Mouse (Mus musculus): ENCODE measurements at regions not wholly inside any gene's neighbourhood (a gene's known extent, or its start where the extent isn't known, plus 50 kb on each side); places are given as distances from the start of the nearest gene placed in this dataset.
"Not testable (repeated sequence)": the region's sequence is repeated elsewhere in the genome, so short reads cannot be mapped to it uniquely, and the experiment has no call there.

- TF ChIP-seq EP300 (IDR thresholded peaks at IDR 0.05; ENCODE audit: insufficient read depth, low read depth, low read length) = no peak
- no peak for TF ChIP-seq CTCF (IDR thresholded peaks at IDR 0.05; ENCODE audit: low read depth, low read length)
- no peak for TF ChIP-seq POLR2A (IDR thresholded peaks at IDR 0.05; ENCODE audit: insufficient read depth, low read length)
- Histone ChIP-seq H3K27me3 (ENCODE audit: control insufficient read depth, insufficient read depth, low read length, poor library complexity, severe bottlenecking) (no peaks in the 10 kb centered on the region), H3K27ac (ENCODE audit: insufficient read depth, low read length) (no peak overlapping the region), H3K36me3 (ENCODE audit: control insufficient read depth, insufficient read depth, low read length, poor library complexity, severe bottlenecking) (no peaks in the 10 kb centered on the region), H3K9ac (ENCODE audit: low read depth, poor library complexity, severe bottlenecking) (no peak overlapping the region), H3K4me1 (ENCODE audit: control insufficient read depth, insufficient read depth, low read length) (no peaks in the 10 kb centered on the region), H3K4me3 (ENCODE audit: low read depth, low read length) (no peak overlapping the region), H3K9me3 (replicated peaks; ENCODE audit: control insufficient read depth, insufficient read depth, low read length, poor library complexity, severe bottlenecking) (no peaks in the 10 kb centered on the region; the same call in 1 of the 2 replicates)
Measured at GRCm38 (mm10) chr11:12545771-12546170, 81.0 kb upstream of the Cobl start.

- H3K4me1 ChIP-seq (ENCODE audit: control insufficient read depth, insufficient read depth, low read length) = no peaks in the 10 kb centered on the region
- H3K9me3 ChIP-seq (replicated peaks; ENCODE audit: control insufficient read depth, insufficient read depth, low read length, poor library complexity, severe bottlenecking) = no peaks in the 10 kb centered on the region; the same call in 1 of the 2 replicates
- no peaks in the 10 kb centered on the region for H3K36me3 ChIP-seq (ENCODE audit: control insufficient read depth, insufficient read depth, low read length, poor library complexity, severe bottlenecking)
- no peak for TF ChIP-seq EP300 (IDR thresholded peaks at IDR 0.05; ENCODE audit: insufficient read depth, low read depth, low read length)
- no peak for TF ChIP-seq CTCF (IDR thresholded peaks at IDR 0.05; ENCODE audit: low read depth, low read length)
- TF ChIP-seq POLR2A (IDR thresholded peaks at IDR 0.05; ENCODE audit: insufficient read depth, low read length) = no peak
- no peak overlapping the region for H3K4me3 ChIP-seq (ENCODE audit: low read depth, low read length)
- no peaks in the 10 kb centered on the region for H3K27me3 ChIP-seq (ENCODE audit: control insufficient read depth, insufficient read depth, low read length, poor library complexity, severe bottlenecking)
- H3K9ac ChIP-seq (ENCODE audit: low read depth, poor library complexity, severe bottlenecking) = no peak overlapping the region
- H3K27ac ChIP-seq (ENCODE audit: insufficient read depth, low read length) = no peak overlapping the region
Measured at GRCm38 (mm10) chr11:12543042-12543441, 78.3 kb upstream of the Cobl start.

GRCm38 (mm10) chr11:12540333-12540870 is 75.6 kb upstream of the Cobl start:
- H3K9me3 ChIP-seq (replicated peaks; ENCODE audit: control insufficient read depth, insufficient read depth, low read length, poor library complexity, severe bottlenecking) = no peaks in the 10 kb centered on the region
- no peaks in the 10 kb centered on the region for H3K36me3 ChIP-seq (ENCODE audit: control insufficient read depth, insufficient read depth, low read length, poor library complexity, severe bottlenecking)
- TF ChIP-seq POLR2A (IDR thresholded peaks at IDR 0.05; ENCODE audit: insufficient read depth, low read length) (no peak), EP300 (IDR thresholded peaks at IDR 0.05; ENCODE audit: insufficient read depth, low read depth, low read length) (no peak), CTCF (IDR thresholded peaks at IDR 0.05; ENCODE audit: low read depth, low read length) (peak; percentile 7)
- H3K27ac ChIP-seq (ENCODE audit: insufficient read depth, low read length) = no peak overlapping the region
- H3K4me3 ChIP-seq (ENCODE audit: low read depth, low read length) = no peak overlapping the region
- H3K4me1 ChIP-seq (ENCODE audit: control insufficient read depth, insufficient read depth, low read length) = no peaks in the 10 kb centered on the region
- H3K27me3 ChIP-seq (ENCODE audit: control insufficient read depth, insufficient read depth, low read length, poor library complexity, severe bottlenecking) = no peaks in the 10 kb centered on the region
- H3K9ac ChIP-seq (ENCODE audit: low read depth, poor library complexity, severe bottlenecking) = no peak overlapping the region

GRCm38 (mm10) chr11:12535063-12535462 is 70.3 kb upstream of the Cobl start:
- no peaks in the 10 kb centered on the region for H3K9me3 ChIP-seq (replicated peaks; ENCODE audit: control insufficient read depth, insufficient read depth, low read length, poor library complexity, severe bottlenecking)
- peaks cover 1% of the 10 kb centered on the region for H3K27me3 ChIP-seq (ENCODE audit: control insufficient read depth, insufficient read depth, low read length, poor library complexity, severe bottlenecking)
- TF ChIP-seq CTCF (IDR thresholded peaks at IDR 0.05; ENCODE audit: low read depth, low read length) (no peak), POLR2A (IDR thresholded peaks at IDR 0.05; ENCODE audit: insufficient read depth, low read length) (no peak), EP300 (IDR thresholded peaks at IDR 0.05; ENCODE audit: insufficient read depth, low read depth, low read length) (no peak)
- no peaks in the 10 kb centered on the region for H3K4me1 ChIP-seq (ENCODE audit: control insufficient read depth, insufficient read depth, low read length)
- H3K27ac ChIP-seq (ENCODE audit: insufficient read depth, low read length) = no peak overlapping the region
- no peak overlapping the region for H3K9ac ChIP-seq (ENCODE audit: low read depth, poor library complexity, severe bottlenecking)
- no peak overlapping the region for H3K4me3 ChIP-seq (ENCODE audit: low read depth, low read length)
- no peaks in the 10 kb centered on the region for H3K36me3 ChIP-seq (ENCODE audit: control insufficient read depth, insufficient read depth, low read length, poor library complexity, severe bottlenecking)

- peak; percentile 15 for TF ChIP-seq CTCF (IDR thresholded peaks at IDR 0.05; ENCODE audit: low read depth, low read length)
- TF ChIP-seq POLR2A (IDR thresholded peaks at IDR 0.05; ENCODE audit: insufficient read depth, low read length) = no peak
- TF ChIP-seq EP300 (IDR thresholded peaks at IDR 0.05; ENCODE audit: insufficient read depth, low read depth, low read length) = no peak
- no peak overlapping the region for H3K27ac ChIP-seq (ENCODE audit: insufficient read depth, low read length)
Measured at GRCm38 (mm10) chr11:12532288-12532687, 67.5 kb upstream of the Cobl start.

GRCm38 (mm10) chr11:12522063-12522462 is 57.3 kb upstream of the Cobl start:
- not testable (repeated sequence) for H3K4me3 ChIP-seq (ENCODE audit: low read depth, low read length); H3K27ac ChIP-seq (ENCODE audit: insufficient read depth, low read length); H3K9me3 ChIP-seq (replicated peaks; ENCODE audit: control insufficient read depth, insufficient read depth, low read length, poor library complexity, severe bottlenecking); H3K4me1 ChIP-seq (ENCODE audit: control insufficient read depth, insufficient read depth, low read length); H3K36me3 ChIP-seq (ENCODE audit: control insufficient read depth, insufficient read depth, low read length, poor library complexity, severe bottlenecking); H3K27me3 ChIP-seq (ENCODE audit: control insufficient read depth, insufficient read depth, low read length, poor library complexity, severe bottlenecking); H3K9ac ChIP-seq (ENCODE audit: low read depth, poor library complexity, severe bottlenecking)

More at GRCm38 (mm10) chr11:12532288-12532687, 67.5 kb upstream of the Cobl start:
- Histone ChIP-seq H3K27me3 (ENCODE audit: control insufficient read depth, insufficient read depth, low read length, poor library complexity, severe bottlenecking) (peaks cover 1% of the 10 kb centered on the region), H3K9ac (ENCODE audit: low read depth, poor library complexity, severe bottlenecking) (no peak overlapping the region), H3K36me3 (ENCODE audit: control insufficient read depth, insufficient read depth, low read length, poor library complexity, severe bottlenecking) (no peaks in the 10 kb centered on the region), H3K4me3 (ENCODE audit: low read depth, low read length) (no peak overlapping the region), H3K9me3 (replicated peaks; ENCODE audit: control insufficient read depth, insufficient read depth, low read length, poor library complexity, severe bottlenecking) (no peaks in the 10 kb centered on the region), H3K4me1 (ENCODE audit: control insufficient read depth, insufficient read depth, low read length) (no peaks in the 10 kb centered on the region)

All from ES-Bruce4 (cell line).